Mouse (Mus musculus): ENCODE results near the gene Dok5.

Gene Dok5

DNA sequence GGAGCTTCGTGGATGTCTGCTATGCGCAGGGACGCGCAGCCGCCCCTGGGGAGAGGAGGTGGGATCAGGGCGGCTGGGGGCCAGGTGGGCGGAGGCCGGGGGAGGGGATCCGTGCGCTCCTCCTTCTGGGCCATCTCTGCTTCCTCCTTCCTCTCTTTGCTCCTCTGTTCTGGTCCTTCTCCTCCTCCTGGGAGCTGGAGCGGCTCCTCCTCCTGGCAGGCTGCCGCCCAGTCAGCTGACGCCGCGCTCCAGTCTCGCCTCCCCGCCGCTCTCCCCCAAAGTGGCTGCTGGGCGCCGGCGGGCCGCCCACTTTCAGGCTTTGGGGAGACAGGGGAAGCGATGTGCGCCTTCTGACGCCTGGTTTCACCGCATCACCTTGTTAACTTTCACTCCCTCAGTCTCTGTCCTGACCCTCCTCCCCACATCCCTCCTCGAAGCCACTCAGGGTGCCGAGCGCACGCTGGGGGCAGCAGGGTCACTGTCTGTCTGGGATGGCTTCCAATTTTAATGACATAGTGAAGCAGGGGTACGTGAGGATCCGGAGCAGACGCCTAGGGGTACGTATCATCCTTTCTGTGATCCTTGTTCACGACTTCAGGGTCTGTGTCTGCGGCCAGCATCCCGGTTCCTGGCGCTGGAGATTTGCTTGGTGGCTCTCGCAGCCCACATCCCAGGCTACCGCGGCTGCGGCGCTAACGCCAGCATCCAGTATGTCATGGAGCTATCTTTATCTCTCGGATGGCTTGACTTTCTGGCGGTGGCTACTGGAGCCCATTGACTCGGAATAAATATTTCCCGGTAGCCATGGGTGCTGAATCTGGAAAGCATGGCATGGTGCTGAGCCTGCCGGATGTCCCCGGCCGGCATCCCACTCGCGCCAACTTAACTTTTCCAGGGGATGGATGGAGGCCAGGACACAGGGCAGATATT is at the start of gene Dok5:
Gene Dok5 (plus strand): TSS at position 176 of the 930 bp plus-strand sequence.
- in situ Hi-C loops (cut with MboI, MseI), result no loop called here

DNA sequence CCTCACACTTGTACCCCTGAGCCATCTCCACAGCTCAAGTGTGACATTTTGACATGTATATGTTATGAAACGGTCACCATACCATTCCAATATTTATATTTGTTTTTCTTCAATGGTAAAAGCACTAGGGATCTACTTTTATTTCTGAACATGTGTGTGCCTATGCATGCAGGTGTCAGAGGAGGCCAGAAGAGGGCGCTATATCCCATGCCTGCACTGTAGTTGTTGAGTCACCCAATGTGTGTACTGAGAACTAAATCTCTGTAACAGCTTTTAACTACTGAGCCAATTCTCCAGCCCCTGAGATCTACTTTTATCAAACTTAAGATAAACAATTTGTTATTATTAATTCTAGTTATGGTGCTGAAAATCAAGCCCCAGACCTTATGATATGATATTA is 48.2 kb upstream of the Dok5 start:
- in situ Hi-C loops (cut with MboI, MseI), result loop anchor here in 1 of 2 experiments (10.0 kb wide), 1 partner anchor 1031 kb away; no protein-coding TSS in a partner anchor

DNA sequence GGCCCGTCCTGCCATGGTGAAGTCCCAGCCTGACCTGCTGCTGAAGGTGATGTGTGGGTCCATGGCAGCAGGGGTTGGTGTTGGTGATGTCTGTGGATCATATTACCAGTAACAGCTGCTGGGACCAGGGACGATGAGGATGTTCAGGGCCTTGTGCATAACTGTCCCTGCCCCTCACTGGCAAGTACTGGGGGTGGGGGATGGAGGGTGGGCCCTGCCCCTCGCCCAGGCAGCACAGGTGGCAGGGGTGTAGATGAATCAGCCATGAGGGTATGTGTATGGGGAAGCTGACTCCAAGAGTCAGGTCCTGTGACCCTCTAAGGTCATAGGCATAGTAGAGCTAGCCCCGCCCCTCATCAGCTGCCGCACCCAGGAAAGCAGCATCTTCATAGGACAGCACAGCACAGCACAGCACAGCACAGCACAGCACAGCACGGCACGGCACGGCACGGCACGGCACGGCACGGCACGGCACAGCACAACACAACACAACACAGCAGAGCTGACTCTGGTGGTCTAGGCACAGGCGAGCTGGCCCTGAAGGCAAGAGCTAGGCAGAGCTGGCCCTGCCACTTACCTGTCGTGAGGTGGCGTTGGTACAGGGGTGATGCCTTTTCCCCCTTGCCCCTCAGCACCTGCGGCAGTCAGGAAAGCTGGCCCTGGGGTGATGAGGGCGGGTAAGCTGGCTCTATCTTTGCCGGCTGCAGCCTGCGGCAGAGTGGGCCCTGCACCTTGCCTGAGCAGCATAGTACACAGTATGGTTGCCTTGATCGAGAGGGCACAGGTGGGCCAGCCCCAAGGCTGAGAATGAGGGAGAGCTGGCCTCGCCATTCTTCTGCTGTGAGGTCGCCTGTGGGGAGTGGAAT is 36.3 kb upstream of the Dok5 start:
- in situ Hi-C loops (cut with MboI, MseI), result no loop called here

DNA sequence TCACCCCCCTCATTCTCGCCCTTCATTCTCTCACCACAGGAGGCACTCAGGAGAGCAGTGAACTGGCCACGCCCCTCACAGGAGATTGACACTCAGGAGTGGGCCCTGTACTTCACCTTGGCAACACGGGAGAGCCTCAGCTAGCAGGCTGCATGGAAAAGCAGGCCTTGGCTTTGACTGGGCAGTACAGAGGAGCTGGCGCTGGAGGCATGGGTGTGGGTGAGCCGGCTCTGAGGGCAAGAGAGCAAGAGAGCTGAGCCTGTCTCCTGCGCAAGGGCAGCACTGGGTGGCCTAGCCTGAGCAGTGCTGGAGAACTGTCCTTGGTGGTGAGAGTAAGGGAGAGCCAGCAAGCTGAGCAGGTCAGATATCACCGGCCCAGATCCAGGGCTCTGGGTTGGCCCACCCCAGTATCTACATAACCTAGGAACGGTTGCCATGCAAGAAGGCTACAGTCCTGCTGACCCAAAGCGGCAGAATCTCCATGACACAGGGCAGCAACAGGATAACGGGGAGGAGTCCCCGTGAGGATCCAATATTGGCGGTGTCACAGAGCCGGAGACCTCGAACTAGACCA is 35.6 kb upstream of the Dok5 start:
- in situ Hi-C loops (cut with MboI, MseI), result no loop called here

DNA sequence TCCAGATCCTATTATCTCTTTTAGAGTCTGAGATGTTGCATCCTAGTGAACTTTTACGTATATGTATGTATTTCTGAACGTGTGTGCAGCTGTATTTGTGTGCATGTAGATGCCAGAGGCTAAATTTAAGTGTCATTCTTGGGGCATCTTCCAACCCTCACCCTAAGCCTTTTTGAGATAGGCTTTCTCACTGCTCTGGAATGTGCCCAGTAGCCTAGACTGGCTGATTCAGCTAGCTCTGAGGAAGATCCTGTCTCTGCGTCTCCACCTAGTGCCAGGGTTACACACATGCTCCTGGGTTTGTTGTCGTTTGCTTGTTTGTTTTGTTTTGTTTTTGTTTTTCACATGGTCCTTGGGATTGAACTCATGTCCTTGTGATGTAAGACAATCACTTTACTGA is 31.1 kb upstream of the Dok5 start:
- in situ Hi-C loops (cut with MboI, MseI), result no loop called here

DNA sequence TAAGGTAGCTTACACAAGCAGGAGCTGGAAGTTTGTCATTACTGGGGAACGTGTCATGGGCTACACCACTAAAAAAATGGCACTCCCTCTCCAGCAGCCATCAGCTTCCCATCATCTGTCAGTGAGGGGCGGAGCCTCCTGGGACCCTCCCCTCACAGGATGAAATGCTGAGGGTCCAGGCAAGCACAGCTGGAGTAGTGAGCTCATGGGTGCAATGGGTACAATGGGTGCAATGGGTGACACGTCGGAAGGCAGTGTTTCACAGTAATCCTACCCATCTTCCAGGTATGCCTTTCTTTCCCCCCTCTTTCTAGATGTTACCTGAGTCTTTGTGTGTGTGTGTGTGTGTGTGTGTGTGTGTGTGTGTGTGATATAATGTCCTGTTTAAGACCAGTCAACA is 25.1 kb upstream of the Dok5 start:
- in situ Hi-C loops (cut with MboI, MseI), result no loop called here

DNA sequence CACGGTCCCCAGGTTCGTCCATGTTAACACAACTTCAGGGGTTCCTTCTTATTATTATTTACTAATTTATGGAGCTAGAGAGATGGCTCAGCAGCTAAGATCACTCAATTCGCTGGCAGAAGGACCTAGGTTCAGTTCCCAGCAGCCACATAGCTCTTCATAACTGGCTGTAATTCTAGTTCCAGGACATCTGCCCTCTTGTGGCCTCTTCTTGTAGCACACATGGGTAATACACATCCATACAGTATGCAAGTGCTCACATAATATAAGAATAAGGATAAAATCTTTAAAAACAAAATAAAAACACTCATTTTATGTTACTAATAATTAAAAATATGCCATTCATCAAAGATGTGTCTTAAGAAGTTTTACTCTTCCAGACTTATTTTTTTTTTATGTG is 23.9 kb upstream of the Dok5 start:
- in situ Hi-C loops (cut with MboI, MseI), result no loop called here

DNA sequence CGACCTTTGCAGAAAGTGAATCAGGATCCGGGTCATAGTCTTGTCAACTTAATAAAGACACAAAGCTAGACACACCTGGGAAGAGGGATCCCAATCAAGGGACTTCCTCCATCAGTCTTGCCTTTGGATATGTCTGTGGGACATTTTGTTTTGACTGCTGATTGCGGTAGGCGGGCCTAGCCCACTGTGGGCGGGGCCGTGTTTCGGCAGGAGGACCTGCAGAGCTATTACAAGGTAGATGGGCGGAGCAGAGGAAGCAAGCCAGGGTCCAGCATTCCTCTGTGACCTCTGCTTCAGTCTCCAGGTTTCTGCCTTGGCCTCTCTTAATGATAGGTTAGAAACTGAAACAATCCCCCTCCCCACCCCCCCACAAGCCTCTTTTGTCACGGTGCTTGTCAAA is 22.7 kb upstream of the Dok5 start:
- in situ Hi-C loops (cut with MboI, MseI), result no loop called here

DNA sequence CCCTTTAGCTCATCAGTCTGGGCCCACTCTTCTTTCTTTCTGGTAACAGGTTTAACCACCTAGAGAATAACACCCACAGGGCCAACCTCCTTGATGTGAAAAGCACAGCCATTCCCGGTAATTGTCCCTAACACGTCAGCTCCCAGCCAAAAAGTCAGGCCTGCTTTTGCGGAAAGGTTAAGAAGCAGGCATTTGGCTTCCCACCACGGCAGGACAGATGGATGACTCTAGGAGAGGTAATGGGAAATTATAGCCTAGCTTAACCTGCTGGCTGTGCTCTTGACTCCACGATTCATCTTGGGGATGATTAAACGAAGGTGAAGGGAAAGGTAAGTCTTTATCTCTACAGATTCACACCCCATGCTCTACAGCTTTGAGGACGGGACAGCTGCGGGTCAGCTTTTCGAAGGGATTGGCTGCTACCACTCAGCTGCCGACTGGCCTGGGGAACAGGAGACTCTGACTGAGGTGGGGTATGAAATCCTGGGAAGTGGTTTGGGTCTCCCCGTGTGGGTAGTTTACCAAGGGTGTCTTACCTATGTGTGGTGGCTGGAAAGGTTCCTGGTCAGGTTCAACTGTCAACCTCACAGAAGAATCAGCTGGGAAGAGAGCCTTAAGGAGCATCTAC is 18.8 kb upstream of the Dok5 start:
- in situ Hi-C loops (cut with MboI, MseI), result no loop called here

DNA sequence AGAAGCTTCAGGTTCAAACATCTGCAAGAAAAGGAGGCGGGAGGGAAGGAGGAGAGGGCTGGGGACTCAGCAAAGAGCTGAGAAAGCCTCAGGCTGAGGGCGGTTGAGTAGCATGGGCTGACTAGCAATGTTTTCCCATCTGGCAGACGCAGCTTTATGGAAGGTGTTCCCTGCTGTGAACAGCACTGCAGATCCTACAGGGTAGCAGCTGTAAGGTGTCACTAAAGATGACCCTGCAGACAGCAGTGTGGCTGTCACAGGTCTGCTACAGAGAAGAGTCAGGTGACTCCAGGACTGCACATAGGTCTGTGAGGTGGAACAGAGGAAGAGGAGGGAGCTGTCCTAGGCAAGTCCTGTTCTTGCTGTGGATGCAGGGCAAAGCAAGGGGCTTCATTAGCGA is 11.2 kb upstream of the Dok5 start:
- in situ Hi-C loops (cut with MboI, MseI), result no loop called here

DNA sequence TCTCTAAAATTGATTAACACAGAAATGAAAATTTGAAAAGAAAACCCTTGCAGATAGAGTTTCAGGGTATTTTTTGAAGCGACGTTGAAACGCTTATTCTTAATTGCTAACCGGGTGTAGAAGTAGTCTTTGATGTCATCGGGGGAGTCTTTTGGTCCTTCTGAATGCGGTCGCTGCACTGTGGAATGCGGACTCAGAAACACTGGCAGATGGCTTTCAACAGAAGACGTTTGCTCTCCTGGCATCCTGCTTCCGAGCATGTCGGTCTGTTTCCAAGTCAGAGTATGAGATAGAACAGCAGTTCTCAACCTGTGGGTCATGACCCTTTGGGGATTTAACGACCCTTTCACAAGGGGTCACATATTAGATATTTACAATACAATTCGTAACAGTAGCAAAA is 7.5 kb upstream of the Dok5 start:
- in situ Hi-C loops (cut with MboI, MseI), result no loop called here

DNA sequence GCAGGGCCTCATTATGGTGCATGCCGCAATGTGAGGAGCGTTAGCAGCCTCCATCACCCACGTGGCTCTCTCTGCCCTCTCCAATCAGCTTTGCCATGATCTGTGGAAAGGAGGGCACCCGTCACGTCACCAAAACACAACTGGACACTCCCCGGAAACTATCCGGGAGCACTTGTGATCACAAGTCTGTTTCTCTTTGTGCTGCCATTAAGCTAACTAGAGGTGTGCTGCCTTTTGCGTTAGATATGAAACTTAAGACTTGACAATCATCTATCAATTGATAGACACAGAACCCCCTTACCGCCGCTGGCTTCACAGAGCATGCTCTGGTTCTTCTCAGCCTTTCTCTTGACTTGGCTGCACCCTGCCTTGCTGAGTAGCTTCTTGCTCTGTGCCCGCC is 6.9 kb upstream of the Dok5 start:
- in situ Hi-C loops (cut with MboI, MseI), result no loop called here

DNA sequence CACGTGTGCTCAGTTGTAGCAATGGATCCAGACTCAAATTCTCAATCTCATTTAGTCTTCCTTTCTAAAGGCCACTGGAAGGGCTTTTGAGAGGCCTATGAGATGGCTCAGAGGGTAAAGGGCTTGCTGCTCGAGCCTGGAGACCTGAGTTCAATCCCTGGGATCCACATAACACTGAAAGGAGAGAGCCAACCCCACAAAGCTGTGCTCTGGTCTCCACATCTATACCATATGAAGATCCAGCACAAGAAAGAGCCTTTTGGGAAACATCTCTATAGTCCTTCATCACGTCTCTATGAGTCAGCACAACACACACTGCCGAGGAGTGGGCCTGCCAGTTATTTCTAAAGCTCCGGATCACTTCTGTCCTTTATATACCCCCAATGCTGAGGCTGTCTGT is 5.8 kb upstream of the Dok5 start:
- in situ Hi-C loops (cut with MboI, MseI), result no loop called here

DNA sequence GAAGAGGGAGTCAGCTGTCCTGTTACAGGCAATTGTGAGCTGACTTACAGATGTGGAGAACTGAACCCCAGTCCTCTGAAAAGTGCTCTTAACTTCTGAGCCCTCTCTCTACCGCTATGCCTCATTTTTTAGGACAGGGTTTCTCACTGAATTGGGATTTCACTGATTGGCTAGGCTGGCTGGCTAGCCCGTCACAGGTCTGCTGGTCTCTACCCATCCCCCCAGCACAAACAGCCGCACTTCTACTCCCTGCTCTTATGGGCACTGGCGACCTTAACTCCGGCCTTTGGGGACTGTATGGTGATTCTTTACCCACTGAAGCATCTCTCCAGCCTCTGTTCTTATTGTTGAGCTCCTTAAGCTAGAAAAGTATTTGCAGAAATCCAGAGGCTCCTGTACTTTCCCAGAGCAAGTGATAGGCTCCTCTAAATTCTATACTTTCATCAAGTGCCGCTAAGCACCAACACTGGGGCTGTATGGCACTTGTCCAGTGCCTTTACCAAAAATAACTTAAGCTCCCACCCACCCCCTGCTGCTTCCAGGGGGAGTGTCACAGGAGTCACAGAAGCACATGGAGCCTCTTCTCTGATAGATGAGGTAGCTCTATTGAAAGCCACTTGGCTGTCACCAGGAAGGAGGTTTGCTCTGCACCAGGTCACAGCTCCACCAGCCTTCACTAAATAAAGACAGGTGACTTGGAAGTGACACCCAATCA is 4.5 kb upstream of the Dok5 start:
- in situ Hi-C loops (cut with MboI, MseI), result no loop called here

DNA sequence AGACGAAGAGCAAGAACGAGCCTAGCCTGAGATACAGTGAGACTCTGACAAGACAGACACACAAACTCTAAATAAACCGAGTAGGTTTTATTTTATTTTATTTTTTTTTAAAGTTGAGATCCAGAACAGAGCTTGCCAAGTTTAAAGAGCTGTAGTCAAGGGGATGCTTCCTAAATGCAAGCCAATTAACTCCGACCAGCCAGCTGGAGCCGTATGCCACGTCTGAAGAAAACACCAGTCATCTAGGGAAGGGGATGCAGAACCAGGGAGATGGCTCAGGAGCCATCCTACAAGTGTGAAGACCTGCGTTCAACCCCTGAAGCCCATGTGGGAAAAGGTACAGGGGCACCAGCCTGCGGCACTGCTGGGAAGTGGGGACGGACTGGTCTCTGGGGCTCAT is 2.7 kb upstream of the Dok5 start:
- in situ Hi-C loops (cut with MboI, MseI), result no loop called here

DNA sequence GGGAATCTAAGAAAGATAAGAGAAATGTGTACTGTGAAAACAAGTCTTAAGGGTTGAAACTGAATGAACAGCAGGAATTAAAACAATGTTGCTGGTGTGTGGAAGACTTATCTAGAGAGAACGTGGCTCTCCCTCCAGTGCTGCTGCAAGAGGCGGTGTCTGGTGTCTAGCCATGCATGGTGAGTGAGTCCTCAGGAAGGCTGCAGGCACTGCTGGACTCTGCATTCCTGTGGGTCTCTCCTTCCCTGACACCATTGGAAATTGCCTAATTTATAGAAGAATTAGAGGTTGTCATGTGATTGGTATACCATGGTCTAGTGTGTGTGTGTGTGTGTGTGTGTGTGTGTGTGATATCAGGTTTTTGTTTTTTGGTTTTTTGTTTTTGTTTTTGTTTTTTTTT is 1.9 kb upstream of the Dok5 start:
- in situ Hi-C loops (cut with MboI, MseI), result no loop called here

DNA sequence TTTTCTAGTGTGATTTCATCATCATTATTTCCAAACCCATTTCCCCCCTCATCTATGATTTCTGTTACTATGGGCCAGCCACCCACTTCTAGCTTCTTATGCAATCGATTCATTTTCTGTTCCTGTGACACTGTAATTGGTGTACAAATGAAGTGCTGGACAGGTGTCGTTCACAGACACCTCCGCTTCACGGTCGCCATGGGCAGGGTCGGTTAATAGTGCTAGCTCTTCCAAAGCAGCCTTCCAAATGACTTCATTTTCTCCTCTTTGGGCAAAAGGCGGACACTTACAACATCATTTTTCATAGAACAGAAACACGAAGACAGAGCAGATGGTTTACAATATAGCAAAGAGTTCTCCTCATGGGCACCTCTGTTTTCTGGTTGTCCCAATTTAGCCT is 1.5 kb upstream of the Dok5 start:
- in situ Hi-C loops (cut with MboI, MseI), result no loop called here

DNA sequence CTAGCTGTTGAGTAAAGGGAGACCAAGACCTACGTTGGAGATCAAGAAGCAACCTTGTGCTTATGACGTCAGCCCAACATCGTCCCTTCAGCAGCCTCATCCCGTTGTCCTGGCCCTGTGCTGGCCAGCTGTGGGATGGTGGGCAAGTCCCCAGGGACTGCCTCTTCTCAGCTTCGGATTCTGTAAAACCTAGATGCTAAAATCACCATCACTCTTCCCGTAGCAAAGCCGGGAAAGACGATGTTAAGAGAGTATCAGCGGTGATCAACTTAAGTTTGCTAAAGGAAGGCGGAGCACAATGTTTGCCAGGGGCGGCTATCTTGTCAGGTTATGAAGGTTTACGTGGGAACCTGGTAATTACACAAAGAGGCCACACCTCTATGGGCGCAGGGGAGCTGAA is 826 bp upstream of the Dok5 start:
- in situ Hi-C loops (cut with MboI, MseI), result no loop called here

DNA sequence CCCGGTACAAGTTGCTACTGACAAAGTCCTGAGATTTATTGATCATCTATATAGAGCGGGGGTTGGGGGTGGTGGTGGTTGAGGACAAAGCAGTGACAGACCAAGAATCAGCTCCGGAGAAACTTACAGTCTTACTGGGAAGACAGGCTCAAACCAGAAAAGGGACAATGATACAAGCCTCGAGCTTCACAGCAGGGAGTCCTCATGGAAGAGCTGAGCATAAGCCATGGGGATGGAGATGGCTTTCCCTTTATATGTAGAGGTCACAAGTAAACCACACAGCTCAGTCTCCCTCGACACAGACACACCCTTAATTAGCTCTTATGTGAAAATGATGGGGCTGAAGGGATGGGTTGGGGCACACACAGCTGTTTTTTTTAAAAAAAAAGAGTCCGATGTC is 402 bp upstream of the Dok5 start:
- in situ Hi-C loops (cut with MboI, MseI), result no loop called here

DNA sequence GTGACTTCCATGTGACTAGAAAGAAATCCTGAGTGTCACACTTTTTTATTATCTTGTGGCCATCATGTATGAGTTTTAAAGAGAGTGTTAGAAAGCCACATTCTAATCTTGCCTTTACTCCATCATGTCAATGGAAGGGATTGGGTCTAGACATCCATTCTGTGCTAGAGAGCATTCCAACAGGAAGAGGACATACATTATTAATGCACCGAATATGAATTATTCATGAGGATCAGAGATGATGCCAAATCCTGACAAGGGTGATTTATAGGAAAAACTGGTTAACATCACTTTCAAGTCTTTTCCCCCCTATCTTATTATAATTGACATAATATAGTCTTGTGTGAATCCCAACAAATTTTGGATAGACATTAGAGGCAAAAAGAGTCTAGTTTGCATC is 2.1 kb downstream of the Dok5 start:
- in situ Hi-C loops (cut with MboI, MseI), result no loop called here

DNA sequence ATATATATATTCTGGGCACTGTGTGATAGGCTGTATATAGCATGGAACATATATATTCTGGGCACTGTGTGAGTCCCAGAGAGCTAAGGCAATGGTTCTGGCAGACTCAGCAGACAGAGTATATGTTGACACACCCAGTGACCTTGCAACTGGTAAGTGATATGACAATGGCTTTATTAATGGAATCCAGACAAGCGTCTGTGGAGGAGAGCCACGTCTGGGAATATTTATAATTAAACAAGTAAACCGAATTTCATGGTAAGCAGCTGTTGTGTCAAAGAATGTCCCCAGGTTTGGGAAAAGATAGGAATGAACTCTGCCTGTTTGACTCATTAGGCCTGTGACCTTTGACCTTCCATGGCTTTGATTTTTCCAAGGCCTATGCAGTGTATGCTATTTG is 2.8 kb downstream of the Dok5 start:
- in situ Hi-C loops (cut with MboI, MseI), result no loop called here

All from T-helper 17 cell (primary cell).